Mouse (Mus musculus) CH12.LX (cell line): Measurements from ENCODE around the gene Trak2.

Source experiments
- BHLHE40 ChIP-seq: IDR thresholded peaks from 2 replicates; pipeline ENCODE4 v1.6.1; 2011; ENCODE audit warnings: mild to moderate bottlenecking, low read depth, low read length, improper control_type of control experiment
- CHD1 ChIP-seq: IDR thresholded peaks from 2 replicates; pipeline ENCODE4 v1.6.1; 2012; ENCODE audit warnings: low read depth, low read length, improper control_type of control experiment, inconsistent platforms
- CTCF ChIP-seq, 2 experiments: IDR thresholded peaks in 1 of 2; conservative IDR thresholded peaks in 1 of 2; 2 replicates each; pipeline ENCODE4 v1.5.1; 2011 to 2012; ENCODE audit warnings: low read depth in 2 of 2, low read length in 2 of 2, improper control_type of control experiment in 1 of 2, inconsistent platforms in 1 of 2, mild to moderate bottlenecking in 1 of 2, moderate library complexity in 1 of 2
- E2F4 ChIP-seq: IDR thresholded peaks from 2 replicates; pipeline ENCODE4 v1.6.1; 2011; ENCODE audit warnings: low read depth, low read length, improper control_type of control experiment; ENCODE audit not compliant: insufficient replicate concordance
- EP300 ChIP-seq: IDR thresholded peaks from 2 replicates; pipeline ENCODE4 v1.6.1; 2011; ENCODE audit warnings: low read length, improper control_type of control experiment
- ETS1 ChIP-seq: conservative IDR thresholded peaks from 2 replicates; pipeline ENCODE4 v1.6.1; 2012; ENCODE audit warnings: low read depth, mild to moderate bottlenecking, inconsistent platforms, low read length, improper control_type of control experiment, moderate library complexity
- MEF2A ChIP-seq: IDR thresholded peaks from 2 replicates; pipeline ENCODE4 v1.6.1; 2014; ENCODE audit warnings: low read depth, mild to moderate bottlenecking, inconsistent platforms, low read length, improper control_type of control experiment, borderline replicate concordance
- MYC ChIP-seq: IDR thresholded peaks from 2 replicates; pipeline ENCODE4 v1.6.1; 2011; ENCODE audit warnings: low read depth, mild to moderate bottlenecking, improper control_type of control experiment, low read length
- NRF1 ChIP-seq: IDR thresholded peaks from 2 replicates; pipeline ENCODE4 v1.6.1; 2014; ENCODE audit warnings: low read depth, mild to moderate bottlenecking, inconsistent platforms, low read length, improper control_type of control experiment, moderate library complexity
- POLR2A ChIP-seq: IDR thresholded peaks from 2 replicates; pipeline ENCODE4 v1.6.1; 2011; ENCODE audit warnings: low read depth, mild to moderate bottlenecking, improper control_type of control experiment, low read length
- POLR2AphosphoS2 ChIP-seq: IDR thresholded peaks from 2 replicates; pipeline ENCODE4 v1.6.1; 2011; ENCODE audit warnings: low read depth, low read length, improper control_type of control experiment
- ZC3H11A ChIP-seq: IDR thresholded peaks from 2 replicates; pipeline ENCODE4 v1.6.1; 2012; ENCODE audit warnings: low read depth, mild to moderate bottlenecking, inconsistent platforms, low read length, improper control_type of control experiment
- ZKSCAN1 ChIP-seq: IDR thresholded peaks from 2 replicates; pipeline ENCODE4 v1.6.1; 2012; ENCODE audit warnings: low read depth, inconsistent platforms, low read length, improper control_type of control experiment, borderline replicate concordance
- ZNF384 ChIP-seq: IDR thresholded peaks from 2 replicates; pipeline ENCODE4 v1.6.1; 2012; ENCODE audit warnings: low read depth, low read length, improper control_type of control experiment, inconsistent platforms

DNA sequence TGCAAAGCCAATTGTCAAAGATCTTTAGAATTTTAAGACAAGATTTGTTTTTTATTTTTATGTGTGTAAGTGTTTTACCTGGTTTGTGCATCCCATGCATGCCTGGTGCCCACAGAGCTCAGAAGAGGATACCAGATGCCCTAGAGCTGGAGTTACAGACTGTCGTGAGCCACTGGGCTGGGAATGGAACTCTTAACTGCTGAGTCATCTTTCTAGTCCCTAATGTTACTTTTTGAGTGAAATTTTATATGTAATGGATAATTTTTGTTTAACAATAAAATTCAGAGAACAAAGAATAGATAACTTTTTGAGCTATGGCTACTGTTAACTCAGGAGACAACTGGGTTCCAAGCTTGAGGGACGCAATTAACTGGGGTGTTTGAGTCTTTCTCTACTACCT lies 13.5 kb downstream of the Trak2 start:
- TF ChIP-seq NRF1: no peak
- no peak for TF ChIP-seq POLR2AphosphoS2
- TF ChIP-seq MYC: no peak
- TF ChIP-seq E2F4: no peak
- no peak for TF ChIP-seq CTCF (conservative IDR thresholded peaks at IDR 0.05 in 1 of 2, IDR thresholded peaks at IDR 0.05 in 1 of 2; ENCODE audit: low read depth in 2 of 2, low read length in 2 of 2)
- TF ChIP-seq MEF2A: no peak
- no peak for TF ChIP-seq BHLHE40
- TF ChIP-seq ETS1: no peak
- TF ChIP-seq CHD1: no peak
- TF ChIP-seq EP300: no peak
- no peak for TF ChIP-seq ZKSCAN1
- no peak for TF ChIP-seq ZNF384
- no peak for TF ChIP-seq POLR2A
- no peak for TF ChIP-seq ZC3H11A
